Mouse (Mus musculus) telencephalon, adult 2 months (tissue): ENCODE measurements around the gene Vbp1.

Source experiments
- DNase-seq: peaks from one replicate; pipeline ENCODE4 v3.0.0-alpha.2; 2011; ENCODE audit warnings: low read depth, low spot score

Gene Vbp1

DNA sequence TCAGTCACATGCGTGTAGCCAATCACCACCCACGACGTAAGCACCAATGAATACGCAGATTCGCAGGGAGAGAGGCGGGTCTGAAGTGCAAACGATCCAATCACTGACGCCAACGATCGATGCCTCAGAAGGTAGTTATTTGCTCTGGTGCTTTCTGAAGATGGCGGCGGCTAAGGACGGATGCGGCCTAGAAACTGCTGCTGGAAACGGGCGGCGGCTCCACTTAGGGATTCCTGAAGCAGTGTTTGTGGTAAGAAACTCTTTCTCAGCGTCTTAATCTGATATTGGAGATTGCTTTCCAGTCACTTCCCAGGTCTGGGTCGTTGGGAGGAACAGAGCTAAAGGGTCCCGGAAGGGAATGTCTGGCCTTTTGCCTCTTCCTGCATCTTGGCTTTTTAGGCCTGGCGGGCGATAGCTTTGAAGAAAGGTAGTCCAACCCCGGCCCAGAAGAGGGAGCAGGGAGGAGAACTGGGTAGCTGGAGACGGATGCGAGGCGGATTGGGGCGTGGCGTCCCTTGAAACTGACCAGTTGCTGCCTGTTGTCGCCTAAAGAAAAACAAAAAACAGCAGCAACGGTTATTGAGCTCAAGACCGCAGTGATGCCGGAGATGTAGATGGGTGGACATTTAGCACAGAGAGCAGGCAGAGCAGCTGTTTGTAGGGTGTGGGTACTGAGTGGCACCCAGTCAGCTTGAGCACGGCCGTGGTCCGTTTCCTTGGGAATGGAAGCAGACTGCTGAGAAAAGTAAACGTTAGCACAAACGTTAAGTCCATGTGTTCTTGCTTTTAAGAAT, at the start of gene Vbp1:
TSS of gene Vbp1 (plus strand) at position 121 of the 794 bp plus-strand sequence.
- peak; percentile 91 for DNase-seq

DNA sequence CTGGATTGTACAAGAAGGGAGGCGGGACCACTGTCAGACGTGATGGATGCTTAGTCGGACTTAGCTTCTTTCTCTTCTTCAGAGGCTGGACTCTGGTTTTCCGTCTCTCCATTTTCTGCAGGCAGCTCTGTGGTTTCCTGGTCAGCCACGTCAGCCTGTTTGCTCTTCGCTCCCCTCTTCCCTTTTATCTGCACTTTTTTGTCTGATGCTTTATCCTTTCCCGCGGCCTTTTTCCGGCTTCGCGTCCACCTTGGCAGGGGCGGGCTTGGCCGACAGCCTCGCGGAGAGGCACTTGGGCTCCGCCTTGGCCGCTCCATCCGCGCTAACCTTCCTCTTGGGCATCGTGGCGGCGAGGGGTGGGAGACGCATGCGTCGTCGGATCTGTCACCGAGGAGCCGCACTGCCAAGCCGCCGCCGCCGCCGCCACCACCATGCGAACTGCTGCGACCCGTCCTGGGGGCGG, 38.9 kb upstream of the Vbp1 start:
- peak; percentile 26 for DNase-seq

DNA sequence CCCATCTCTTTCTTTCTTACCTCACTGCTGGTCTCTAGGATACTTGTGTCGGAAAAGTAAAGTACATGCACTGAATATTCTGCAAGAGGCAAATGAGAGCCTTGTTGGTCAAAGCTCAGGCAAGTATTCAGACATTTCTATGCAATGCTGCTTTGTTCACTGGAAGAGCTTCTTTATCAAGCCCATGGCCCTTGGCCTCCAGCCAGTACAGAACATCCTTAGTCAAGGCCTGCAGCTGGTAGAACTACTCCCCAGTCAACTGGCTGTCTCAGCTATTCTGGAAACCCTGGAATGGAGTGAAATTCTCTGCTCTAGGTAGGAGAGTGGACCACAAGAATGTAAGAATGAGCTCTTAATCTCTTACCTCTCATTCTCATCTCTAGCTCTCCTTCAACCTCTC, 24.2 kb upstream of the Vbp1 start:
- no peak for DNase-seq

DNA sequence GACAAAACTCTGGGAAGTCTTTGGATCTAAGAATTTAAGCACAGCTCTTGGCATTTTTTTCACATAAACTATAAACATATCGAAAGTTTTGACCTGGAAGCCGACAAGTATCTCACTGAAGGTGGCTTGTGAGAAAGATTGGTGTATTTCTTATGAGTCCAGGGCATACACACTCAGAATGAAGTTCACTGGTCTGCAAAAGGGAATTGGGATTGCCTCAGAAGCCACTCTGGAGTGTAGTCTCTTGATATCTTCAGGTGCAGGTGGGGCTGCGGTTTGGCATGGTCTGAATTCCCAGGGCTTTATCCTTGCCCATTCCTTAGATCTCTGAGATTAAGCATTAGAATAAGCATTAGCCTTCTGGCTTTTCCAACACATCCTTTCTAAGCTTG, 316 bp upstream of the Vbp1 start:
- no peak for DNase-seq

DNA sequence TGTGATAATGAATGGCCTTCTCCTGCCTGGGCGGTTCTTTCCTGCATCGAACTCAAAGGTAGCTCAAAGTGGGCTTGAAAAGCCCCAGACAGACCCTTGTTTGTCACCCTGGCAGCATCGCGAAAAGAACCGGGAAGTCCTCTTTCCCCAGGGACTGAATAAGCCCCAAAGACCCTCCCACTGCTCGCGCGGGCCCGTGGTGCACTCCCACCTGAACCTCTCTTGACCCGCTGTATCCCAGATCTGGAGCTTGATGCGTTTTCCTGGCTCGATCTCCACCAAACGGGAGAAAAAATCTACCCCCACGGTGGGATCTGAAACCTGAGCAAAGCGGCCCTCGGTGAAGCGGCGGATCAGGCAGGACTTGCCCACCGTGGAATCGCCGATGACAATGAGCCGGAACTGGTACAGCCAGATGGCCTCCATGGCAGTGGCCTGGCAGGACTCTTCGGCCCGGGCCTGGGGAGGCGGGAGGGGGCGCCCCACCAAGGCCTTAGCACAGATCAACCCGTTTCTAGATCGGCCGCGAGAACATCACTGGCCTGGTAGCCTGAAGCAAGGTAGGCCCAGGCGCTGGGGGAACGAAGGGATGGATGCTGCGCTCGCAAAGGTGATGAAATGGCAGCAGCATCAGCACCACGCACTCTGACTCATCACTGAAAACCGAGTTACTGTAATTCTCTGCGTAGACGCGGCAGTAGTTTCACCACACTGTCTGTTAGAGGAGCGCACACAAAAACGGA, 63.7 kb downstream of the Vbp1 start, which contains the start of gene Rab39b:
TSS of gene Rab39b (minus strand) at position 650 of the 743 bp plus-strand sequence.
- DNase-seq: peak; percentile 60

DNA sequence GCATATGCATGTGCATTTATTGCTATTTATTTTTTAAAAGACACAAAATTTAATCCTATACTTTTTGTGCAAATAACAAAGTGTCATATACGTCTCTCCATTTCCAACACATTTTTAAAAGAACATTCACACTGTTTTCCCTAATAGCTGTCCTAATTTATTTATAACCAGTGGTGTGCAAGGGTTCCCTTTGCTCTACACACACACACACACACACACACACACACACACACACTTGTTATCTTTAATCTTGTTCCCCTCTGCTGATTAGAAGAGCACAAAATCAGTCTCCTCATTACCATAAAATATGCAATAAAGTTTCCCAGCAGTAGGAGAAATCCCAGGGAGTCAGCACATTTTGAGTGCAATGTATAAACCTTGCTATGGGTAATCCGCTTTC, 64.4 kb downstream of the Vbp1 start:
- no peak for DNase-seq
